Mouse (Mus musculus): ENCODE data around the gene Ptpn13. TPM values are rescaled to one million over a fixed set of nuclear protein-coding genes. Genes with fewer than 3 reads are reported as not detected.
A peak's percentile ranks its signal among the peaks of the same experiment; 100 is the strongest.

The Ptpn13 gene
- total and polyA plus RNA-seq, 3 experiments = 0.04 TPM; not detected in 2

- Histone ChIP-seq H3K36me3 (replicated peaks in 1 of 2; ENCODE audit: control insufficient read depth in 1 of 2, insufficient read depth in 1 of 2, low read length in 1 of 2) (no peaks in the 10 kb centered on the region), H3K4me3 (replicated peaks in 1 of 3; ENCODE audit: low read depth in 2 of 3, low read length in 2 of 3, poor library complexity in 1 of 3) (no peak overlapping the region), H3K79me2 (replicated peaks; ENCODE audit: control insufficient read depth, extremely low read depth, insufficient read depth, poor library complexity, severe bottlenecking) (no peaks in the 10 kb centered on the region), H3K27ac (ENCODE audit: insufficient read depth, low read depth) (no peak overlapping the region), H3K4me1 (ENCODE audit: control insufficient read depth in 1 of 2, insufficient read depth in 2 of 2) (no peaks in the 10 kb centered on the region), H3K27me3 (replicated peaks) (no peaks in the 10 kb centered on the region), H3K9me3 (replicated peaks; ENCODE audit: low read length) (peaks cover 3% of the 10 kb centered on the region), H3K9ac (ENCODE audit: insufficient read depth, low read depth) (no peak overlapping the region), H3K4me2 (ENCODE audit: insufficient read depth, low read depth, poor library complexity, severe bottlenecking) (no peak overlapping the region)
- in situ Hi-C loops (cut with MboI; ENCODE audit: low pct_ligation_motif_present, low pct_unique_long_range_greater_than_20kb, low sequenced_read_pairs) = loop anchor here (10.0 kb wide), 1 partner anchor 99 kb away; no protein-coding TSS in a partner anchor
- no peak for DNase-seq (ENCODE audit: extremely low read depth)
- TF ChIP-seq IRF4 (IDR thresholded peaks at IDR 0.05; ENCODE audit: low read depth, low read length) = no peak
- TF ChIP-seq CTCF (conservative IDR thresholded peaks at IDR 0.05 in 1 of 2, IDR thresholded peaks at IDR 0.05 in 1 of 2; ENCODE audit: low read depth in 2 of 2, low read length in 2 of 2) = peak in 1 of 2 experiments; percentile 37; a peak in 2 of 4 replicates
- dilution Hi-C loops (cut with MboI; ENCODE audit: extremely low pct_ligation_motif_present, extremely low pct_unique_long_range_greater_than_20kb, low sequenced_read_pairs) = no loop called here
Observed at GRCm38 (mm10) chr5:103453361-103454140, 28.6 kb downstream of the Ptpn13 start.

GRCm38 (mm10) chr5:103456794-103457193 lies 31.8 kb downstream of the Ptpn13 start:
- no peak overlapping the region for H3K4me2 ChIP-seq (ENCODE audit: insufficient read depth, low read depth, poor library complexity, severe bottlenecking)
- in situ Hi-C loops (cut with MboI; ENCODE audit: low pct_ligation_motif_present, low pct_unique_long_range_greater_than_20kb, low sequenced_read_pairs) (loop anchor here (10.0 kb wide), 1 partner anchor 102 kb away; no protein-coding TSS in a partner anchor), dilution Hi-C loops (cut with MboI; ENCODE audit: extremely low pct_ligation_motif_present, extremely low pct_unique_long_range_greater_than_20kb, low sequenced_read_pairs) (no loop called here)
- DNase-seq (ENCODE audit: extremely low read depth) = no peak
- no peaks in the 10 kb centered on the region for H3K79me2 ChIP-seq (replicated peaks; ENCODE audit: control insufficient read depth, extremely low read depth, insufficient read depth, poor library complexity, severe bottlenecking)
- no peak overlapping the region for H3K4me3 ChIP-seq (replicated peaks in 1 of 3; ENCODE audit: low read depth in 2 of 3, low read length in 2 of 3, poor library complexity in 1 of 3)
- H3K4me1 ChIP-seq (ENCODE audit: control insufficient read depth in 1 of 2, insufficient read depth in 2 of 2) = no peaks in the 10 kb centered on the region
- H3K27me3 ChIP-seq (replicated peaks) = no peaks in the 10 kb centered on the region
- no peaks in the 10 kb centered on the region for H3K36me3 ChIP-seq (replicated peaks in 1 of 2; ENCODE audit: control insufficient read depth in 1 of 2, insufficient read depth in 1 of 2, low read length in 1 of 2)
- no peak overlapping the region for H3K9ac ChIP-seq (ENCODE audit: insufficient read depth, low read depth)
- no peak overlapping the region for H3K27ac ChIP-seq (ENCODE audit: insufficient read depth, low read depth)
- TF ChIP-seq RAD21 (IDR thresholded peaks at IDR 0.05; ENCODE audit: low read depth, low read length) = peak; percentile 76
- no peak for TF ChIP-seq BHLHE40 (IDR thresholded peaks at IDR 0.05; ENCODE audit: low read depth, low read length)
- TF ChIP-seq ZC3H11A (IDR thresholded peaks at IDR 0.05; ENCODE audit: low read depth, low read length) = peak; percentile 55
- peak; percentile 77 for TF ChIP-seq SMC3 (IDR thresholded peaks at IDR 0.05; ENCODE audit: low read depth, low read length)
- no peak for TF ChIP-seq CHD1 (IDR thresholded peaks at IDR 0.05; ENCODE audit: low read depth, low read length)
- peak in 1 of 2 experiments; percentile 70; a peak in 2 of 4 replicates for TF ChIP-seq CTCF (conservative IDR thresholded peaks at IDR 0.05 in 1 of 2, IDR thresholded peaks at IDR 0.05 in 1 of 2; ENCODE audit: low read depth in 2 of 2, low read length in 2 of 2)
- no peaks in the 10 kb centered on the region for H3K9me3 ChIP-seq (replicated peaks; ENCODE audit: low read length)

- no peak overlapping the region for H3K4me2 ChIP-seq (ENCODE audit: insufficient read depth, low read depth, poor library complexity, severe bottlenecking)
- H3K9ac ChIP-seq (ENCODE audit: insufficient read depth, low read depth) = no peak overlapping the region
- in situ Hi-C loops (cut with MboI; ENCODE audit: low pct_ligation_motif_present, low pct_unique_long_range_greater_than_20kb, low sequenced_read_pairs) (loop anchor here (10.0 kb wide), 1 partner anchor 104 kb away; no protein-coding TSS in a partner anchor), dilution Hi-C loops (cut with MboI; ENCODE audit: extremely low pct_ligation_motif_present, extremely low pct_unique_long_range_greater_than_20kb, low sequenced_read_pairs) (no loop called here)
- no peaks in the 10 kb centered on the region for H3K27me3 ChIP-seq (replicated peaks)
- no peaks in the 10 kb centered on the region for H3K9me3 ChIP-seq (replicated peaks; ENCODE audit: low read length)
- TF ChIP-seq TCF12 (IDR thresholded peaks at IDR 0.05; ENCODE audit: low read depth, low read length) (no peak), UBTF (IDR thresholded peaks at IDR 0.05; ENCODE audit: low read depth, low read length) (no peak), USF2 (conservative IDR thresholded peaks at IDR 0.05; ENCODE audit: low read depth, low read length) (no peak), CTCF (conservative IDR thresholded peaks at IDR 0.05 in 1 of 2, IDR thresholded peaks at IDR 0.05 in 1 of 2; ENCODE audit: low read depth in 2 of 2, low read length in 2 of 2) (no peak)
- no peaks in the 10 kb centered on the region for H3K36me3 ChIP-seq (replicated peaks in 1 of 2; ENCODE audit: control insufficient read depth in 1 of 2, insufficient read depth in 1 of 2, low read length in 1 of 2)
- no peak for DNase-seq (ENCODE audit: extremely low read depth)
- H3K4me3 ChIP-seq (replicated peaks in 1 of 3; ENCODE audit: low read depth in 2 of 3, low read length in 2 of 3, poor library complexity in 1 of 3) = no peak overlapping the region
- H3K27ac ChIP-seq (ENCODE audit: insufficient read depth, low read depth) = no peak overlapping the region
- no peaks in the 10 kb centered on the region for H3K79me2 ChIP-seq (replicated peaks; ENCODE audit: control insufficient read depth, extremely low read depth, insufficient read depth, poor library complexity, severe bottlenecking)
- H3K4me1 ChIP-seq (ENCODE audit: control insufficient read depth in 1 of 2, insufficient read depth in 2 of 2) = peaks cover 0 to 4% of the 10 kb centered on the region in 2 experiments; a peak in 2 of 4 replicates
Observed at GRCm38 (mm10) chr5:103458411-103458810, 33.4 kb downstream of the Ptpn13 start.

Data from CH12.LX (cell line).